Mouse (Mus musculus) heart, adult 2 months (tissue): ENCODE results near the gene Grk5.

Experiments used
- CTCF ChIP-seq: fragments of 200-600 bp; IDR thresholded peaks from 2 replicates; pipeline ENCODE4 v1.8.1; 2022; ENCODE audit warnings: antibody characterized with exemption, mild to moderate bottlenecking, moderate library complexity
- EP300 ChIP-seq: fragments of 200-500 bp; IDR thresholded peaks from 2 replicates; pipeline ENCODE4 v1.6.1; 2011; ENCODE audit warnings: low read depth, low read length, control low read depth; ENCODE audit not compliant: insufficient read depth
- POLR2A ChIP-seq: fragments of 200-500 bp; IDR thresholded peaks from 2 replicates; pipeline ENCODE4 v1.6.1; 2011; ENCODE audit warnings: mild to moderate bottlenecking, low read depth, low read length, control low read depth; ENCODE audit not compliant: insufficient read depth

- TF ChIP-seq POLR2A (no peak), EP300 (no peak), CTCF (no peak)
These were observed 193.5 kb downstream of the Grk5 start for GRCm38 (mm10) chr19:61083006-61083405.
